Mouse (Mus musculus) forebrain, embryonic 14.5 days (tissue): ENCODE results near the gene 4930426L09Rik. TPM values are rescaled to one million over a fixed set of nuclear protein-coding genes. Genes with fewer than 3 reads are reported as not detected.

Experiments
- ATAC-seq: fragments of 200-750 bp; cut with Nextera tagmentation; 2 replicates; pipeline ENCODE4 v1.8.0; 2017; ENCODE audit warnings: mild to moderate bottlenecking, moderate library complexity
- DNase-seq: peaks from one replicate; pipeline ENCODE4 v3.0.0-alpha.2; 2015; ENCODE audit warnings: low spot score
- H3K27ac ChIP-seq: fragments of 300-500 bp; sonication (generic); 2 replicates; pipeline ENCODE4 v1.5.1; 2014; ENCODE audit warnings: low read depth, mild to moderate bottlenecking, control low read depth, low read length, moderate library complexity
- H3K27me3 ChIP-seq: fragments of 300-500 bp; sonication (generic); replicated peaks from 2 replicates; pipeline ENCODE4 v1.6.1; 2014; ENCODE audit warnings: low read length, control low read depth, mixed read lengths; ENCODE audit not compliant: control insufficient read depth, insufficient read depth
- H3K36me3 ChIP-seq: fragments of 300-500 bp; sonication (generic); 2 replicates; pipeline ENCODE4 v1.6.1; 2014; ENCODE audit warnings: low read length, control low read depth; ENCODE audit not compliant: control insufficient read depth, insufficient read depth
- H3K4me1 ChIP-seq: fragments of 300-500 bp; sonication (generic); 2 replicates; pipeline ENCODE4 v1.6.1; 2014; ENCODE audit warnings: antibody characterized with exemption, low read length, control low read depth; ENCODE audit not compliant: control insufficient read depth, insufficient read depth
- H3K4me2 ChIP-seq: fragments of 300-500 bp; sonication (generic); 2 replicates; pipeline ENCODE4 v1.6.1; 2014; ENCODE audit warnings: mild to moderate bottlenecking, control low read depth, low read length
- H3K4me3 ChIP-seq: fragments of 300-500 bp; sonication (generic); 2 replicates; pipeline ENCODE4 v1.5.1; 2014; ENCODE audit warnings: low read depth, low read length, control low read depth
- H3K9ac ChIP-seq: fragments of 300-500 bp; sonication (generic); 2 replicates; pipeline ENCODE4 v1.6.1; 2014; ENCODE audit warnings: mild to moderate bottlenecking, low read length, control low read depth, moderate library complexity
- H3K9me3 ChIP-seq: fragments of 300-500 bp; sonication (generic); replicated peaks from 2 replicates; pipeline ENCODE4 v1.6.1; 2016; ENCODE audit warnings: low read length, control low read depth, mixed read lengths; ENCODE audit not compliant: control insufficient read depth
- WGBS: fragments of 180-500 bp; shearing (Covaris S2); extraction: QIAGEN DNeasy Blood & Tissue Kit; methylation state at CpG from one replicate; pipeline ENCODE4 v1.1.7; 2014; 5-methylcytosine and 5-hydroxymethylcytosine counted together
- polyA plus RNA-seq: library from polyadenylated mRNA; unstranded; fragments of >200 nt; fragmentation: Nextera tagmentation; extraction: Ambion mirVana; gene quantifications from 2 replicates; pipeline ENCODE4 v1.2.1, GENCODE M21; 2014

Gene 4930426L09Rik
- polyA plus RNA-seq, 1 experiment from 2014 or later, result 0.58 TPM

- H3K9ac ChIP-seq, result no peak overlapping the region
- no peaks in the 10 kb centered on the region for H3K9me3 ChIP-seq
- ATAC-seq (no peak), DNase-seq (no peak)
- no peaks in the 10 kb centered on the region for H3K4me1 ChIP-seq
- H3K36me3 ChIP-seq, result no peaks in the 10 kb centered on the region
- H3K27ac ChIP-seq, result no peak overlapping the region
- H3K4me2 ChIP-seq, result no peak overlapping the region
- no peaks in the 10 kb centered on the region for H3K27me3 ChIP-seq
- 89% methylated on average over 6 of the region's 6 CpGs for WGBS
- H3K4me3 ChIP-seq, result no peak overlapping the region
Observed at GRCm38 (mm10) chr2:19011443-19011842, 13.3 kb downstream of the 4930426L09Rik start.

DNA sequence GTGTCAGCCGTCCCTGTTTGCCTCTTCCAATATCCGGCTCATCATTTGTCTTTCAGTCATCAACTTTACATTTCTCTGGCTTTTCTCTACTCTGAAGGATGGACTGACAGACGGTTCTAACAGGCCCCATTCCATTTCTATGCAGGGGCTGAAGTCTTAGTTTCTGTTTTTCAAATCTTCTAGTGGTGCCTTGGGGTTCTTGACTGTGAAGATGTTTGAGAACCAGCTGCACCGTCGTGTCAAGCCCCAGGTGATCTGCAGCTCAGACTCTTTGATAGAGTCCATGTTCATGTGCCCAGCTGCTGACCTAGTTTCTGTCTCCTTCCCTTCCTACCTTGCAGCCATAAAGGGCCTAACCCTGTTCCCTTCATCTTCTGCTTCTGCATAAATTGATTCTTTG, 18.2 kb downstream of the 4930426L09Rik start:
- no peaks in the 10 kb centered on the region for H3K9me3 ChIP-seq
- H3K27ac ChIP-seq, result no peak overlapping the region
- DNase-seq (no peak), ATAC-seq (no peak)
- H3K4me1 ChIP-seq, result no peaks in the 10 kb centered on the region
- H3K4me2 ChIP-seq, result no peak overlapping the region
- no peak overlapping the region for H3K9ac ChIP-seq
- H3K4me3 ChIP-seq, result no peak overlapping the region
- no peaks in the 10 kb centered on the region for H3K27me3 ChIP-seq
- no peaks in the 10 kb centered on the region for H3K36me3 ChIP-seq
- 84% methylated on average over 5 of the region's 5 CpGs for WGBS

GRCm38 (mm10) chr2:19016839-19017238, 18.7 kb downstream of the 4930426L09Rik start:
- Histone ChIP-seq H3K4me3 (no peak overlapping the region), H3K27me3 (no peaks in the 10 kb centered on the region), H3K27ac (no peak overlapping the region), H3K4me2 (no peak overlapping the region), H3K4me1 (no peaks in the 10 kb centered on the region), H3K9ac (no peak overlapping the region), H3K9me3 (no peaks in the 10 kb centered on the region), H3K36me3 (no peaks in the 10 kb centered on the region)
- ATAC-seq (no peak), DNase-seq (no peak)
- 89% methylated on average over 1 of the region's 1 CpGs for WGBS

DNA sequence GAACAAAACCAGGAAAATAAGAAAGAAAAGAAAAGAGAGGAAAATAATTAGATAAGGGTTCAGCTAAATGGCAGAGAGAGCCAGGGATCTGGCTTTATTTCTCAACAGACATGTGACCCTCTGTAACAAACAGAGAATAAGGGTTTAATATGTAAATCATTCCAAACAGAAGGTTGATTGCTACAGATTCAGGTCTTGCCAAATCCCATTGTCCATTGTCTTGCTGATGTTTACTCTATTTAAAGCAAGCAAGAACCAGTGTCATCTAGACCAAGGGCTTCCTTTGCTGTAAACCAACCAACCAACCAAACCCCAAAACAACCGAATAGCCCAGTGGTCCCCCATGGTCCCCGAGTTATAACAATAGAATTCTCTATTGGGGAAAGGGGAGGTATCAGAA, 19.9 kb downstream of the 4930426L09Rik start:
- DNase-seq, result no peak
- no peaks in the 10 kb centered on the region for H3K4me1 ChIP-seq
- H3K27ac ChIP-seq, result no peak overlapping the region
- H3K4me3 ChIP-seq, result no peak overlapping the region
- ATAC-seq, result no peak
- H3K27me3 ChIP-seq, result no peaks in the 10 kb centered on the region
- H3K36me3 ChIP-seq, result no peaks in the 10 kb centered on the region
- H3K9ac ChIP-seq, result no peak overlapping the region
- H3K9me3 ChIP-seq, result no peaks in the 10 kb centered on the region
- H3K4me2 ChIP-seq, result no peak overlapping the region
- WGBS, result 46% methylated on average over 2 of the region's 2 CpGs

DNA sequence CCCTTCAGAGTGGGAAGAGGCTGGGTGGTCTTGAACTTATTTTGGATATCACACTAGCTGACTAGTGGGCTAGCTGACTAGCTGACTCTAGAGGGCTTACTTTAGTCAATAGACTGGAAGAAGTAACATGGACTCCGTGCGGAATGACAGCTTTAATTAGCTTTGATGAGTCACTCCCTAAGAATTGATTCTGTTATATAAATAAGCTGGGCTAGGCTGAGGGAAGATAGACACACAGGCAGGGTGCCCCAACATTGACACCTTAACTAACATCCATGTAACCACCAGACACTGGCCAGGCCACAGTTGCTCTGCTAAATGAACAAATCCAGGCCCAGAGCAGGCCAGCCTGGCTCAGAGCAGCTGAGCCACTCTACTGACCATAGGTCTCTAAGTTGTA, 26.7 kb downstream of the 4930426L09Rik start:
- DNase-seq, result no peak
- no peaks in the 10 kb centered on the region for H3K36me3 ChIP-seq
- no peaks in the 10 kb centered on the region for H3K27me3 ChIP-seq
- 83% methylated on average over 2 of the region's 2 CpGs for WGBS
- no peak overlapping the region for H3K4me2 ChIP-seq
- H3K27ac ChIP-seq, result no peak overlapping the region
- H3K9ac ChIP-seq, result no peak overlapping the region
- ATAC-seq, result no peak
- no peaks in the 10 kb centered on the region for H3K9me3 ChIP-seq
- H3K4me3 ChIP-seq, result no peak overlapping the region
- no peaks in the 10 kb centered on the region for H3K4me1 ChIP-seq

- no peak for DNase-seq
- 82% methylated on average over 4 of the region's 4 CpGs for WGBS
Observed at GRCm38 (mm10) chr2:19037430-19037829, 39.3 kb downstream of the 4930426L09Rik start.

GRCm38 (mm10) chr2:19037907-19038570, 39.9 kb downstream of the 4930426L09Rik start:
- 75% methylated on average over 4 of the region's 4 CpGs for WGBS
- Histone ChIP-seq H3K27me3 (no peaks in the 10 kb centered on the region), H3K27ac (no peak overlapping the region), H3K36me3 (no peaks in the 10 kb centered on the region), H3K9me3 (no peaks in the 10 kb centered on the region), H3K4me3 (no peak overlapping the region), H3K4me1 (no peaks in the 10 kb centered on the region), H3K4me2 (no peak overlapping the region), H3K9ac (no peak overlapping the region)
- DNase-seq (no peak), ATAC-seq (no peak)

More at GRCm38 (mm10) chr2:19037430-19037829, 39.3 kb downstream of the 4930426L09Rik start:
- H3K4me3 ChIP-seq, result no peak overlapping the region
- no peaks in the 10 kb centered on the region for H3K9me3 ChIP-seq
- no peak overlapping the region for H3K27ac ChIP-seq
- no peak overlapping the region for H3K9ac ChIP-seq
- no peak overlapping the region for H3K4me2 ChIP-seq
- no peak for ATAC-seq
- no peaks in the 10 kb centered on the region for H3K27me3 ChIP-seq
- H3K4me1 ChIP-seq, result no peaks in the 10 kb centered on the region
- no peaks in the 10 kb centered on the region for H3K36me3 ChIP-seq

- DNase-seq, result no peak
- no peak for ATAC-seq
- Histone ChIP-seq H3K36me3 (no peaks in the 10 kb centered on the region), H3K9me3 (no peaks in the 10 kb centered on the region), H3K9ac (no peak overlapping the region), H3K27ac (no peak overlapping the region), H3K4me3 (no peak overlapping the region), H3K27me3 (no peaks in the 10 kb centered on the region), H3K4me2 (no peak overlapping the region), H3K4me1 (no peaks in the 10 kb centered on the region)
- 77% methylated on average over 1 of the region's 1 CpGs for WGBS
Observed at GRCm38 (mm10) chr2:19048225-19048624, 50.1 kb downstream of the 4930426L09Rik start.

GRCm38 (mm10) chr2:19049341-19049740, 51.2 kb downstream of the 4930426L09Rik start:
- Histone ChIP-seq H3K4me2 (no peak overlapping the region), H3K9ac (no peak overlapping the region), H3K4me3 (no peak overlapping the region), H3K27me3 (no peaks in the 10 kb centered on the region), H3K27ac (no peak overlapping the region), H3K9me3 (no peaks in the 10 kb centered on the region), H3K4me1 (no peaks in the 10 kb centered on the region), H3K36me3 (no peaks in the 10 kb centered on the region)
- no peak for ATAC-seq
- DNase-seq, result no peak
- 97% methylated on average over 1 of the region's 1 CpGs for WGBS
